Comparison of ENCODE assay signal across 8 mouse cellular contexts in the genomic region with DNA sequence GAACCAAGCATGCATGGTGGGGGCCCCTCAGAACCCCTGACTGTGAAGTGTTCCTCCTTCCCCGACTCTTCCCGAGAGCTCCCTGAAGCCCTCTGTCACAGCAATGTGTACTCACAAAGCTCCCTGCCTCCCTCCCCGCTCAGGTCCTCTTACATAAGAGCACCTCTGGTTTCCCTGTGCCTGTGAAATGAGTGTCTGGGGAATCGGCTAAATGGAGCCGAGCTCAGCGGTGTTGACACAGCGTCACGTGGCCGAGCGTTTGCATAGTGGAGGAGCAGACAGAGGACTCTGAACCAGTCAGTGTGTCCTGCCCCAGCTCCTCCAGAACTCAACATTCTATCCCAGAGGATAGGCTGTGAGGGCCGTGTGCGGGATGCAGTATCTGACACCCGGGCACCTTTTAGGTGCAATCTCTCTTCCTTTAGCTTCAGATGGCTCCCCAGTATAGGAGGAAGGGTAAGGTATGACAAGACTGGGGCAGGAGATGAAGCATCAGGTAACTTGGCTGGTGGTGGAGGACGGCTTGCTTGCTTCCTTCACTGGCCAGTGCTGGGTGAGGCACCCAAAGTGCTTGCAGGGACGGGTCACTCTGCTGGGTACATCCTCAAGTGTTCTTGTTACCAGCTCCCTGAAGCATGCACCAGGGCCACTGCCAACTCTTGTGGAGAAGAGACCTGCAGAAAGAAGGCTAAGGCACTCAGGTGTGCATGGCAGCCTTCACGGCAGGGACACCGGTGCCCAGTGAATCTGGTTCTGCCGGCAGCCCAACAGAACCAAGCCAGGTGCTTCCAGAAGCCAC.
DNase-seq lines count a peak whose midpoint lies in the region; ATAC-seq and TF ChIP-seq lines count a peak whose summit lies in the region.

No protein-coding gene starts in this region.

- whole genome bisulfite sequencing in embryonic facial prominence, embryonic 11.5 days = 57% methylated on average over 18 of the region's 18 CpGs
- 44% methylated on average over 18 of the region's 18 CpGs for WGBS in kidney, adult 2 months
- WGBS in lung, adult 2 months = 75% methylated on average over 18 of the region's 18 CpGs
- 53% methylated on average over 18 of the region's 18 CpGs for WGBS in stomach, embryonic 16.5 days

- intact Hi-C loops in heart, postnatal 36 days (cut with DNase I) = loop anchor here (2.0 to 10.0 kb wide), 2 partner anchors 27 to 385 kb away; no protein-coding TSS in a partner anchor

- H3K9me3 ChIP-seq in embryonic facial prominence, embryonic 11.5 days (replicated peaks; ENCODE audit: control insufficient read depth, low read length) = no peaks in the 10 kb centered on the region
- no peaks in the 10 kb centered on the region for H3K9me3 ChIP-seq in stomach, embryonic 16.5 days (replicated peaks; ENCODE audit: control insufficient read depth, low read length)

- no peak overlapping the region for H3K4me2 ChIP-seq in embryonic facial prominence, embryonic 11.5 days (ENCODE audit: low read depth, low read length)
- no peak overlapping the region for H3K4me2 ChIP-seq in stomach, embryonic 16.5 days (ENCODE audit: low read depth, low read length)

- H3K27ac ChIP-seq in embryonic facial prominence, embryonic 11.5 days (replicated peaks; ENCODE audit: low read depth, low read length) = no peak overlapping the region
- peak overlapping the region; percentile 76 for H3K27ac ChIP-seq in kidney, adult 2 months (ENCODE audit: insufficient read depth, low read depth, low read length)
- peak overlapping the region; percentile 43; the same call in 1 of the 2 replicates for H3K27ac ChIP-seq in stomach, embryonic 16.5 days (ENCODE audit: low read length)

- no peak for ATAC-seq in embryonic facial prominence, embryonic 11.5 days (replicated peaks; ENCODE audit: insufficient number of reproducible peaks, low FRiP score, low TSS enrichment, low read depth)
- ATAC-seq in stomach, embryonic 16.5 days (ENCODE audit: insufficient read depth, low FRiP score) = peak; percentile 78

- peaks cover 4% of the 10 kb centered on the region for H3K4me1 ChIP-seq in embryonic facial prominence, embryonic 11.5 days (ENCODE audit: control insufficient read depth, insufficient read depth, low read length)
- peaks cover 38% of the 10 kb centered on the region for H3K4me1 ChIP-seq in kidney, adult 2 months (ENCODE audit: control insufficient read depth, insufficient read depth, low read length)
- H3K4me1 ChIP-seq in lung, adult 2 months (ENCODE audit: control insufficient read depth, insufficient read depth, low read length) = peaks cover 25% of the 10 kb centered on the region
- H3K4me1 ChIP-seq in stomach, embryonic 16.5 days (ENCODE audit: control insufficient read depth, insufficient read depth, low read length) = peaks cover 23% of the 10 kb centered on the region

- TF ChIP-seq POLR2A in kidney, adult 2 months (IDR thresholded peaks at IDR 0.05; ENCODE audit: low read depth, low read length) = no peak
- TF ChIP-seq POLR2A in lung, adult 2 months (IDR thresholded peaks at IDR 0.05; ENCODE audit: borderline replicate concordance, extremely low read depth, low read depth, low read length) = peak; percentile 33; the same call in 1 of the 2 replicates

- DNase-seq in heart, adult 9 months (ENCODE audit: low spot score in 2 of 2) = peak; percentile 51 to 58
- no peak for DNase-seq in heart, postnatal 36 days
- DNase-seq in embryonic facial prominence, embryonic 11.5 days (ENCODE audit: low spot score) = peak; percentile 26
- peak; percentile 90 for DNase-seq in kidney, adult 2 months
- peak; percentile 59 for DNase-seq in lung, adult 2 months
- DNase-seq in Muller cell, postnatal 12 days (ENCODE audit: inconsistent ontology term) = no peak
- no peak for DNase-seq in c-Kit-positive CD71-positive TER-119-positive erythroid progenitor cells, embryonic 14.5 days (ENCODE audit: low spot score)

- H3K36me3 ChIP-seq in embryonic facial prominence, embryonic 11.5 days (replicated peaks; ENCODE audit: control insufficient read depth, insufficient read depth, low read depth, low read length) = no peaks in the 10 kb centered on the region
- H3K36me3 ChIP-seq in kidney, adult 2 months (ENCODE audit: control insufficient read depth, insufficient read depth, low read length) = no peaks in the 10 kb centered on the region
- no peaks in the 10 kb centered on the region for H3K36me3 ChIP-seq in stomach, embryonic 16.5 days (ENCODE audit: control insufficient read depth, insufficient read depth, low read length)

- H3K4me3 ChIP-seq in embryonic facial prominence, embryonic 11.5 days (ENCODE audit: low read depth, low read length) = no peak overlapping the region
- no peak overlapping the region for H3K4me3 ChIP-seq in kidney, adult 2 months (ENCODE audit: insufficient read depth, low read depth, low read length)
- no peak overlapping the region for H3K4me3 ChIP-seq in lung, adult 2 months (replicated peaks; ENCODE audit: extremely low read depth, low read depth, low read length)
- H3K4me3 ChIP-seq in stomach, embryonic 16.5 days (replicated peaks; ENCODE audit: low read length) = no peak overlapping the region

- 0 out of 2 replicates have a peak overlapping the region, but pooled peaks have one; percentile 13 for H3K9ac ChIP-seq in embryonic facial prominence, embryonic 11.5 days (replicated peaks; ENCODE audit: low read length)
- H3K9ac ChIP-seq in stomach, embryonic 16.5 days (ENCODE audit: low read length) = peak overlapping the region; percentile 34; the same call in 1 of the 2 replicates

- H3K27me3 ChIP-seq in embryonic facial prominence, embryonic 11.5 days (ENCODE audit: control insufficient read depth, insufficient read depth, low read length) = no peaks in the 10 kb centered on the region
- H3K27me3 ChIP-seq in kidney, adult 2 months (replicated peaks; ENCODE audit: control insufficient read depth, insufficient read depth, low read length) = no peaks in the 10 kb centered on the region
- H3K27me3 ChIP-seq in stomach, embryonic 16.5 days (ENCODE audit: control insufficient read depth, insufficient read depth, low read length) = no peaks in the 10 kb centered on the region

- no peak for TF ChIP-seq CTCF in kidney, adult 2 months (conservative IDR thresholded peaks at IDR 0.05; ENCODE audit: insufficient read depth, insufficient read length, low read depth, low read length)
- no peak for TF ChIP-seq CTCF in lung, adult 2 months (IDR thresholded peaks at IDR 0.05; ENCODE audit: insufficient read depth, low read length)

Comparison
In these comparisons a context has a peak if more than half of its experiments do, and no peak if none do; other contexts are left out.
1. DNase-seq: peak in heart, adult 9 months (2 of 2), embryonic facial prominence, embryonic 11.5 days (single experiment), kidney, adult 2 months (single experiment) and lung, adult 2 months (single experiment); none in heart, postnatal 36 days (0 of 2), Muller cell, postnatal 12 days (single experiment) and c-Kit-positive CD71-positive TER-119-positive erythroid progenitor cells, embryonic 14.5 days (single experiment).